ENCODE assay signal across 8 mouse cellular contexts in genomic region chr5:121221328-121221850, GRCm38 (mm10). TPM values are rescaled to one million over a fixed set of nuclear protein-coding genes. Genes with fewer than 3 reads are reported as not detected.
DNase-seq lines count a peak whose midpoint lies in the region; ATAC-seq lines count a peak whose summit lies in the region.

No protein-coding gene starts in this region.

- WGBS in limb, embryonic 11.5 days: 23% methylated on average over 23 of the region's 23 CpGs
- 19% methylated on average over 23 of the region's 23 CpGs for WGBS in stomach, embryonic 14.5 days

- no peaks in the 10 kb centered on the region for H3K27me3 ChIP-seq in limb, embryonic 11.5 days (ENCODE audit: control insufficient read depth, insufficient read depth, low read length)
- H3K27me3 ChIP-seq in stomach, embryonic 14.5 days (ENCODE audit: control insufficient read depth, insufficient read depth, low read length): no peaks in the 10 kb centered on the region

- H3K4me3 ChIP-seq in limb, embryonic 11.5 days (ENCODE audit: low read depth, low read length): peak overlapping the region; percentile 91
- peak overlapping the region; percentile 94 for H3K4me3 ChIP-seq in stomach, embryonic 14.5 days (ENCODE audit: low read depth, low read length)

- H3K9ac ChIP-seq in limb, embryonic 11.5 days (ENCODE audit: low read length): peak overlapping the region; percentile 27; the same call in 1 of the 2 replicates
- no peak overlapping the region for H3K9ac ChIP-seq in stomach, embryonic 14.5 days (replicated peaks; ENCODE audit: low read depth, low read length)

- ATAC-seq in cerebellum, adult (ENCODE audit: insufficient number of reproducible peaks, low FRiP score, low TSS enrichment): no peak
- no peak for ATAC-seq in limb, embryonic 11.5 days (ENCODE audit: insufficient number of reproducible peaks, low FRiP score, low TSS enrichment, low read depth)
- ATAC-seq in stomach, embryonic 14.5 days (ENCODE audit: insufficient number of reproducible peaks, insufficient read depth, low FRiP score, low read depth): no peak

- H3K4me1 ChIP-seq in limb, embryonic 11.5 days (ENCODE audit: control insufficient read depth, insufficient read depth, low read length): peaks cover 5% of the 10 kb centered on the region; the same call in 1 of the 2 replicates
- H3K4me1 ChIP-seq in stomach, embryonic 14.5 days (ENCODE audit: control insufficient read depth, insufficient read depth, low read length): peaks cover 6% of the 10 kb centered on the region

- H3K4me2 ChIP-seq in limb, embryonic 11.5 days (ENCODE audit: low read depth, severe bottlenecking): peak overlapping the region; percentile 82
- H3K4me2 ChIP-seq in stomach, embryonic 14.5 days (replicated peaks; ENCODE audit: low read depth, low read length): peak overlapping the region; percentile 71

- H3K9me3 ChIP-seq in limb, embryonic 11.5 days (ENCODE audit: control insufficient read depth, low read length): no peaks in the 10 kb centered on the region
- H3K9me3 ChIP-seq in stomach, embryonic 14.5 days (ENCODE audit: control insufficient read depth, low read depth, low read length): no peaks in the 10 kb centered on the region

- DNase-seq in cerebellum, postnatal 10 days: peak; percentile 49 to 54
- peak; percentile 11 for DNase-seq in retina, embryonic 14.5 days (ENCODE audit: low spot score)
- DNase-seq in retina, postnatal 1 day: no peak
- DNase-seq in limb, embryonic 11.5 days (ENCODE audit: low spot score): no peak
- DNase-seq in testis, postnatal 14 days (ENCODE audit: low spot score): no peak
- no peak for DNase-seq in layer of hippocampus, adult 11-12 months (ENCODE audit: low spot score)

- no peak overlapping the region for H3K27ac ChIP-seq in limb, embryonic 11.5 days (replicated peaks; ENCODE audit: low read depth, low read length)
- H3K27ac ChIP-seq in stomach, embryonic 14.5 days (ENCODE audit: low read length): no peak overlapping the region

- no peaks in the 10 kb centered on the region for H3K36me3 ChIP-seq in limb, embryonic 11.5 days (ENCODE audit: control insufficient read depth, insufficient read depth, low read length)
- H3K36me3 ChIP-seq in stomach, embryonic 14.5 days (ENCODE audit: control insufficient read depth, insufficient read depth, low read length): no peaks in the 10 kb centered on the region

RNA-seq across cellular contexts. Expression of gene Hectd4, which starts 1.4 kb away (rescaled TPM):
- 6.5 and 6.6 TPM in 2 replicates for polyA plus RNA-seq in limb, embryonic 11.5 days (2014; fragmentation: Nextera tagmentation; extraction: Ambion mirVana)
- polyA plus RNA-seq in stomach, embryonic 14.5 days (2014; fragmentation: Nextera tagmentation; extraction: Ambion mirVana): 9.5 and 10.4 TPM in 2 replicates

RNA-seq across cellular contexts. Expression of gene Rpl6, which starts 17.1 kb away (rescaled TPM):
- 801 and 821 TPM in 2 replicates for polyA plus RNA-seq in limb, embryonic 11.5 days (2014; fragmentation: Nextera tagmentation; extraction: Ambion mirVana)
- 726 and 741 TPM in 2 replicates for polyA plus RNA-seq in stomach, embryonic 14.5 days (2014; fragmentation: Nextera tagmentation; extraction: Ambion mirVana)

RNA-seq across cellular contexts. Expression of gene Ptpn11, which starts 30.2 kb away (rescaled TPM):
- polyA plus RNA-seq in limb, embryonic 11.5 days (2014; fragmentation: Nextera tagmentation; extraction: Ambion mirVana): 25.3 and 27.5 TPM in 2 replicates
- 27.6 and 28.3 TPM in 2 replicates for polyA plus RNA-seq in stomach, embryonic 14.5 days (2014; fragmentation: Nextera tagmentation; extraction: Ambion mirVana)

Comparison
In these comparisons a context has a peak if more than half of its experiments do, and no peak if none do; other contexts are left out.
1. DNase-seq: peak in cerebellum, postnatal 10 days (2 of 2) and retina, embryonic 14.5 days (single experiment); none in retina, postnatal 1 day (single experiment), limb, embryonic 11.5 days (single experiment), testis, postnatal 14 days (single experiment) and layer of hippocampus, adult 11-12 months (single experiment).